ENCODE assay signal across 8 mouse cellular contexts in genomic region chr11:88471981-88472647, GRCm38 (mm10).
DNase-seq lines count a peak whose midpoint lies in the region; ATAC-seq and TF ChIP-seq lines count a peak whose summit lies in the region.

No protein-coding gene starts in this region.

- no peaks in the 10 kb centered on the region for H3K36me3 ChIP-seq in forebrain, embryonic 16.5 days (ENCODE audit: control insufficient read depth, insufficient read depth)
- H3K36me3 ChIP-seq in neural tube, embryonic 14.5 days (ENCODE audit: control insufficient read depth, insufficient read depth, low read length), result no peaks in the 10 kb centered on the region
- no peaks in the 10 kb centered on the region for H3K36me3 ChIP-seq in liver, postnatal 0 days (replicated peaks; ENCODE audit: insufficient read depth, low read length)

- no peak for TF ChIP-seq EP300 in liver, postnatal 0 days (IDR thresholded peaks at IDR 0.05; ENCODE audit: low read depth)

- WGBS in forebrain, embryonic 16.5 days, result 9% methylated on average over 12 of the region's 12 CpGs
- 15% methylated on average over 12 of the region's 12 CpGs for WGBS in neural tube, embryonic 14.5 days
- 80% methylated on average over 12 of the region's 12 CpGs for WGBS in liver, postnatal 0 days (ENCODE audit: insufficient replicate concordance)

- peak; percentile 67 for ATAC-seq in forebrain, embryonic 16.5 days
- peak; percentile 80 for ATAC-seq in neural tube, embryonic 14.5 days (ENCODE audit: low read depth)
- no peak for ATAC-seq in liver, postnatal 0 days

- H3K27ac ChIP-seq in forebrain, embryonic 16.5 days (ENCODE audit: low read length), result peak overlapping the region; percentile 28; the same call in 1 of the 2 replicates
- H3K27ac ChIP-seq in neural tube, embryonic 14.5 days (ENCODE audit: low read depth, low read length), result peak overlapping the region; percentile 64
- H3K27ac ChIP-seq in liver, postnatal 0 days (ENCODE audit: low read depth), result no peak overlapping the region

- no peak overlapping the region for H3K9ac ChIP-seq in forebrain, embryonic 16.5 days (replicated peaks; ENCODE audit: low read depth, low read length)
- 0 out of 2 replicates have a peak overlapping the region, but pooled peaks have one; percentile 11 for H3K9ac ChIP-seq in neural tube, embryonic 14.5 days (replicated peaks; ENCODE audit: low read depth, low read length)
- H3K9ac ChIP-seq in liver, postnatal 0 days (replicated peaks), result no peak overlapping the region

- H3K4me3 ChIP-seq in forebrain, embryonic 16.5 days (replicated peaks; ENCODE audit: low read length), result no peak overlapping the region
- no peak overlapping the region for H3K4me3 ChIP-seq in neural tube, embryonic 14.5 days (ENCODE audit: low read depth, low read length)
- no peak overlapping the region for H3K4me3 ChIP-seq in liver, postnatal 0 days (ENCODE audit: low read depth, low read length)

- peak; percentile 37 for DNase-seq in adrenal gland, postnatal 25 days
- DNase-seq in adrenal gland, adult 18-20 months (ENCODE audit: low spot score in 2 of 2), result no peak
- DNase-seq in 3T3-L1 (ENCODE audit: low read depth, low spot score), result peak; percentile 32
- peak; percentile 60 to 69 for DNase-seq in kidney, postnatal 4 days
- no peak for DNase-seq in liver, postnatal 0 days
- no peak for DNase-seq in thymus, postnatal 10 days (ENCODE audit: low spot score in 2 of 2)

- peaks cover 39% of the 10 kb centered on the region for H3K4me1 ChIP-seq in forebrain, embryonic 16.5 days (replicated peaks; ENCODE audit: control insufficient read depth, insufficient read depth, low read length)
- peaks cover 40% of the 10 kb centered on the region for H3K4me1 ChIP-seq in neural tube, embryonic 14.5 days (ENCODE audit: control insufficient read depth, insufficient read depth, low read length)
- no peaks in the 10 kb centered on the region; the same call in 1 of the 2 replicates for H3K4me1 ChIP-seq in liver, postnatal 0 days (ENCODE audit: insufficient read depth)

- no peak for TF ChIP-seq CTCF in liver, postnatal 0 days (IDR thresholded peaks at IDR 0.05; ENCODE audit: low read depth)

- no peaks in the 10 kb centered on the region for H3K27me3 ChIP-seq in forebrain, embryonic 16.5 days (replicated peaks; ENCODE audit: control insufficient read depth, insufficient read depth, low read length)
- H3K27me3 ChIP-seq in neural tube, embryonic 14.5 days (ENCODE audit: control insufficient read depth, insufficient read depth, low read length), result no peaks in the 10 kb centered on the region
- no peaks in the 10 kb centered on the region for H3K27me3 ChIP-seq in liver, postnatal 0 days (ENCODE audit: insufficient read depth, low read length)

- H3K9me3 ChIP-seq in forebrain, embryonic 16.5 days (ENCODE audit: control insufficient read depth, low read length), result no peaks in the 10 kb centered on the region
- H3K9me3 ChIP-seq in neural tube, embryonic 14.5 days (ENCODE audit: control insufficient read depth, low read length), result no peaks in the 10 kb centered on the region
- no peaks in the 10 kb centered on the region for H3K9me3 ChIP-seq in liver, postnatal 0 days (ENCODE audit: low read length)

- H3K4me2 ChIP-seq in forebrain, embryonic 16.5 days (ENCODE audit: low read length), result no peak overlapping the region
- no peak overlapping the region for H3K4me2 ChIP-seq in neural tube, embryonic 14.5 days (ENCODE audit: low read depth, low read length)
- no peak overlapping the region for H3K4me2 ChIP-seq in liver, postnatal 0 days (ENCODE audit: low read depth, low read length)

Comparison
In these comparisons a context has a peak if more than half of its experiments do, and no peak if none do; other contexts are left out.
1. DNase-seq: peak in adrenal gland, postnatal 25 days (single experiment), 3T3-L1 (single experiment) and kidney, postnatal 4 days (2 of 2); none in adrenal gland, adult 18-20 months (0 of 2), liver, postnatal 0 days (single experiment) and thymus, postnatal 10 days (0 of 2).